Mouse (Mus musculus): Measurements from ENCODE around the gene March4. TPM values are rescaled to one million over a fixed set of nuclear protein-coding genes. Genes with fewer than 3 reads are reported as not detected.

Gene March4
- polyA plus RNA-seq, 1 experiment, result 0.33 TPM

GRCm38 (mm10) chr1:72428526-72428925 lies 108.2 kb downstream of the March4 start:
- H3K27me3 ChIP-seq (ENCODE audit: control insufficient read depth, insufficient read depth, low read length), result no peaks in the 10 kb centered on the region
- no peak for TF ChIP-seq CTCF (IDR thresholded peaks at IDR 0.05; ENCODE audit: control insufficient read depth, insufficient read depth, insufficient replicate concordance, low read depth, low read length)
- no peak for TF ChIP-seq POLR2A (IDR thresholded peaks at IDR 0.05; ENCODE audit: control insufficient read depth, low read depth, low read length)
- no peaks in the 10 kb centered on the region for H3K36me3 ChIP-seq (ENCODE audit: control insufficient read depth, insufficient read depth, low read length)
- H3K27ac ChIP-seq (ENCODE audit: control insufficient read depth, insufficient read depth, low read depth, low read length), result no peak overlapping the region
- H3K4me1 ChIP-seq (ENCODE audit: control insufficient read depth, insufficient read depth, low read length), result no peaks in the 10 kb centered on the region
- H3K4me3 ChIP-seq (ENCODE audit: control insufficient read depth, low read depth, low read length), result no peak overlapping the region

GRCm38 (mm10) chr1:72426456-72426855 lies 110.3 kb downstream of the March4 start:
- no peak overlapping the region for H3K4me3 ChIP-seq (ENCODE audit: control insufficient read depth, low read depth, low read length)
- H3K27ac ChIP-seq (ENCODE audit: control insufficient read depth, insufficient read depth, low read depth, low read length), result no peak overlapping the region
- H3K4me1 ChIP-seq (ENCODE audit: control insufficient read depth, insufficient read depth, low read length), result no peaks in the 10 kb centered on the region
- TF ChIP-seq CTCF (IDR thresholded peaks at IDR 0.05; ENCODE audit: control insufficient read depth, insufficient read depth, insufficient replicate concordance, low read depth, low read length) (no peak), POLR2A (IDR thresholded peaks at IDR 0.05; ENCODE audit: control insufficient read depth, low read depth, low read length) (no peak)
- no peaks in the 10 kb centered on the region for H3K27me3 ChIP-seq (ENCODE audit: control insufficient read depth, insufficient read depth, low read length)
- no peaks in the 10 kb centered on the region for H3K36me3 ChIP-seq (ENCODE audit: control insufficient read depth, insufficient read depth, low read length)

GRCm38 (mm10) chr1:72422121-72422520 lies 114.6 kb downstream of the March4 start:
- Histone ChIP-seq H3K4me3 (ENCODE audit: control insufficient read depth, low read depth, low read length) (no peak overlapping the region), H3K36me3 (ENCODE audit: control insufficient read depth, insufficient read depth, low read length) (no peaks in the 10 kb centered on the region), H3K27ac (ENCODE audit: control insufficient read depth, insufficient read depth, low read depth, low read length) (no peak overlapping the region), H3K4me1 (ENCODE audit: control insufficient read depth, insufficient read depth, low read length) (no peaks in the 10 kb centered on the region), H3K27me3 (ENCODE audit: control insufficient read depth, insufficient read depth, low read length) (no peaks in the 10 kb centered on the region)
- TF ChIP-seq POLR2A (IDR thresholded peaks at IDR 0.05; ENCODE audit: control insufficient read depth, low read depth, low read length), result no peak
- no peak for TF ChIP-seq CTCF (IDR thresholded peaks at IDR 0.05; ENCODE audit: control insufficient read depth, insufficient read depth, insufficient replicate concordance, low read depth, low read length)

- Histone ChIP-seq H3K27me3 (ENCODE audit: control insufficient read depth, insufficient read depth, low read length) (no peaks in the 10 kb centered on the region), H3K27ac (ENCODE audit: control insufficient read depth, insufficient read depth, low read depth, low read length) (no peak overlapping the region), H3K36me3 (ENCODE audit: control insufficient read depth, insufficient read depth, low read length) (no peaks in the 10 kb centered on the region), H3K4me3 (ENCODE audit: control insufficient read depth, low read depth, low read length) (no peak overlapping the region), H3K4me1 (ENCODE audit: control insufficient read depth, insufficient read depth, low read length) (no peaks in the 10 kb centered on the region)
- TF ChIP-seq CTCF (IDR thresholded peaks at IDR 0.05; ENCODE audit: control insufficient read depth, insufficient read depth, insufficient replicate concordance, low read depth, low read length) (no peak), POLR2A (IDR thresholded peaks at IDR 0.05; ENCODE audit: control insufficient read depth, low read depth, low read length) (no peak)
These were observed 116.5 kb downstream of the March4 start for GRCm38 (mm10) chr1:72420220-72420619.

- Histone ChIP-seq H3K4me1 (ENCODE audit: control insufficient read depth, insufficient read depth, low read length) (no peaks in the 10 kb centered on the region), H3K27ac (ENCODE audit: control insufficient read depth, insufficient read depth, low read depth, low read length) (no peak overlapping the region), H3K4me3 (ENCODE audit: control insufficient read depth, low read depth, low read length) (no peak overlapping the region), H3K27me3 (ENCODE audit: control insufficient read depth, insufficient read depth, low read length) (no peaks in the 10 kb centered on the region), H3K36me3 (ENCODE audit: control insufficient read depth, insufficient read depth, low read length) (no peaks in the 10 kb centered on the region)
- TF ChIP-seq POLR2A (IDR thresholded peaks at IDR 0.05; ENCODE audit: control insufficient read depth, low read depth, low read length) (no peak), CTCF (IDR thresholded peaks at IDR 0.05; ENCODE audit: control insufficient read depth, insufficient read depth, insufficient replicate concordance, low read depth, low read length) (no peak)
These were observed 117.7 kb downstream of the March4 start for GRCm38 (mm10) chr1:72418744-72419655.

- no peak for TF ChIP-seq CTCF (IDR thresholded peaks at IDR 0.05; ENCODE audit: control insufficient read depth, insufficient read depth, insufficient replicate concordance, low read depth, low read length)
- TF ChIP-seq POLR2A (IDR thresholded peaks at IDR 0.05; ENCODE audit: control insufficient read depth, low read depth, low read length), result no peak
- no peak overlapping the region for H3K4me3 ChIP-seq (ENCODE audit: control insufficient read depth, low read depth, low read length)
- H3K27ac ChIP-seq (ENCODE audit: control insufficient read depth, insufficient read depth, low read depth, low read length), result no peak overlapping the region
These were observed 122.0 kb downstream of the March4 start for GRCm38 (mm10) chr1:72414561-72415253.

GRCm38 (mm10) chr1:72414133-72414532 lies 122.6 kb downstream of the March4 start:
- Histone ChIP-seq H3K4me3 (ENCODE audit: control insufficient read depth, low read depth, low read length) (no peak overlapping the region), H3K36me3 (ENCODE audit: control insufficient read depth, insufficient read depth, low read length) (no peaks in the 10 kb centered on the region), H3K27ac (ENCODE audit: control insufficient read depth, insufficient read depth, low read depth, low read length) (no peak overlapping the region), H3K27me3 (ENCODE audit: control insufficient read depth, insufficient read depth, low read length) (no peaks in the 10 kb centered on the region), H3K4me1 (ENCODE audit: control insufficient read depth, insufficient read depth, low read length) (peaks cover 2% of the 10 kb centered on the region)
- TF ChIP-seq CTCF (IDR thresholded peaks at IDR 0.05; ENCODE audit: control insufficient read depth, insufficient read depth, insufficient replicate concordance, low read depth, low read length) (no peak), POLR2A (IDR thresholded peaks at IDR 0.05; ENCODE audit: control insufficient read depth, low read depth, low read length) (no peak)

More at GRCm38 (mm10) chr1:72414561-72415253, 122.0 kb downstream of the March4 start:
- H3K27me3 ChIP-seq (ENCODE audit: control insufficient read depth, insufficient read depth, low read length), result no peaks in the 10 kb centered on the region
- H3K36me3 ChIP-seq (ENCODE audit: control insufficient read depth, insufficient read depth, low read length), result no peaks in the 10 kb centered on the region
- peaks cover 2% of the 10 kb centered on the region for H3K4me1 ChIP-seq (ENCODE audit: control insufficient read depth, insufficient read depth, low read length)

Data from testis, adult 2 months (tissue).